Mouse (Mus musculus): ENCODE data around the gene Wars. TPM values are rescaled to one million over a fixed set of nuclear protein-coding genes. Genes with fewer than 3 reads are reported as not detected.
A peak's percentile ranks its signal among the peaks of the same experiment; 100 is the strongest.

Gene Wars
- polyA plus RNA-seq, 1 experiment from 2014 or later, result 94.2 TPM

DNA sequence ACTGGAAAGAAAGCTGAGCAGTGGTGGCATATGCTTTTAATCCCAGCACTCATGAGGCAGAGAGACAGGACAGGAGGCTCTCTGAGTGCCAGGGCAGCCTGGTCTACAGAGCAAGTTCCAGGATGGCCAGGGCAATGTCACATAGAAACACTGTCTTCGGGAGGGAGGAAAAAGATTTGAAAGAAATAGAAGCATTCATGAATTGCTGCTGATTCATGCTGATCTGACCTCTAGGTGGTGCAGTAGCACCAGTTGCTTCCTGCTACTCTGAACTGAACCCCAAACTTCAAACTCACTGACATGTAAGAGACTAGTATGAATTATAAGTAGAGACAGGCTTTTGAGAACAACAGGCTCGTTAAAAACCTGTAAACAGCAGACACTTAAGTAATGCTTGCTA is 82.8 kb downstream of the Wars start:
- Histone ChIP-seq H3K4me1 (ENCODE audit: control insufficient read depth, insufficient read depth, low read length) (no peaks in the 10 kb centered on the region), H3K9ac (replicated peaks; ENCODE audit: low read depth, low read length) (no peak overlapping the region), H3K9me3 (ENCODE audit: control insufficient read depth, low read depth, low read length) (no peaks in the 10 kb centered on the region), H3K27me3 (ENCODE audit: control insufficient read depth, insufficient read depth, low read length) (no peaks in the 10 kb centered on the region), H3K4me2 (replicated peaks; ENCODE audit: low read depth, low read length) (no peak overlapping the region), H3K4me3 (ENCODE audit: low read depth, low read length) (no peak overlapping the region), H3K27ac (ENCODE audit: low read length) (no peak overlapping the region), H3K36me3 (ENCODE audit: control insufficient read depth, insufficient read depth, low read length) (peaks cover 29% of the 10 kb centered on the region; the same call in 1 of the 2 replicates)
- ATAC-seq (ENCODE audit: insufficient number of reproducible peaks, insufficient read depth, low FRiP score, low read depth), result no peak
- 43% methylated on average over 2 of the region's 2 CpGs for WGBS

DNA sequence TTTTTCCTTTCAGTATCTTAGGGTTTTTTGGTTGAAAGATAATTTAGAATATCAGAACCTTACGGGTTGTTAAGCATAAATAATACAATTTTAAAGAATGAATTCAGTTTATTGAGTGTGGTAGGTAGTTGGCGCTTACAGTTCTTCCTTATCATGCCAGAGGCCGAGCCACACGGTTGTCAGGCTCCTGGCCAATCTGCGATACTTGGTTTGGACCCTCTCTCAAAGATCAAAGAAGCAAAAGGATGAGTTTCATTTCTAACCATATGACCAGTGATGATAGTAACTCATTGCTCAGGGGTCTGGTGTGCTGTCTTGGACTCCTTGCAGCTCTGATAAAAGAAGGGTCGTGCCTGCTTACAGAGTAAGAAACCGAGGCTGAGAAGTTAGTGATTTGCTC is 83.7 kb downstream of the Wars start:
- no peak for ATAC-seq (ENCODE audit: insufficient number of reproducible peaks, insufficient read depth, low FRiP score, low read depth)
- no peaks in the 10 kb centered on the region for H3K4me1 ChIP-seq (ENCODE audit: control insufficient read depth, insufficient read depth, low read length)
- no peaks in the 10 kb centered on the region for H3K27me3 ChIP-seq (ENCODE audit: control insufficient read depth, insufficient read depth, low read length)
- 83% methylated on average over 7 of the region's 7 CpGs for WGBS
- no peaks in the 10 kb centered on the region for H3K9me3 ChIP-seq (ENCODE audit: control insufficient read depth, low read depth, low read length)
- H3K9ac ChIP-seq (replicated peaks; ENCODE audit: low read depth, low read length), result no peak overlapping the region
- H3K4me3 ChIP-seq (ENCODE audit: low read depth, low read length), result no peak overlapping the region
- peaks cover 27% of the 10 kb centered on the region; the same call in 1 of the 2 replicates for H3K36me3 ChIP-seq (ENCODE audit: control insufficient read depth, insufficient read depth, low read length)
- no peak overlapping the region for H3K4me2 ChIP-seq (replicated peaks; ENCODE audit: low read depth, low read length)
- H3K27ac ChIP-seq (ENCODE audit: low read length), result no peak overlapping the region

MicroRNA genes within 50 kb of the gene (microRNA counts, 519-probe panel; counts per million panel counts)
- microRNA mmu-miR-345-3p (not detected), microRNA mmu-miR-345-5p (3,008 counts per million, percentile 53 among the panel's probes with 10 or more counts)

Small RNAs within 50 kb of the gene (microRNA-seq; reads per million reads assigned to microRNA genes)
- 142 reads per million, percentile 52 among the genes with 10 or more reads in this experiment for gene Mir345

Other genes starting within 250 kb of the Wars start
- 17.3 and 17.9 TPM in 2 replicates for gene Degs2, start 191.9 kb downstream of the Wars start, polyA plus RNA-seq (2014; fragmentation: Nextera tagmentation; extraction: Ambion mirVana)
- 20.9 and 22.4 TPM in 2 replicates for gene Yy1, start 101.2 kb downstream of the Wars start, polyA plus RNA-seq (2014; fragmentation: Nextera tagmentation; extraction: Ambion mirVana)
- gene Slc25a29, start 58.3 kb downstream of the Wars start, polyA plus RNA-seq (2014; fragmentation: Nextera tagmentation; extraction: Ambion mirVana), result 8.4 and 9.3 TPM in 2 replicates
- 11.0 and 11.5 TPM in 2 replicates for gene Slc25a47, start 58.1 kb downstream of the Wars start, polyA plus RNA-seq (2014; fragmentation: Nextera tagmentation; extraction: Ambion mirVana)
- gene Wdr25, start 543 bp downstream of the Wars start, polyA plus RNA-seq (2014; fragmentation: Nextera tagmentation; extraction: Ambion mirVana), result 6.8 and 6.9 TPM in 2 replicates
- gene Begain, start 174.0 kb upstream of the Wars start, polyA plus RNA-seq (2014; fragmentation: Nextera tagmentation; extraction: Ambion mirVana), result 20.1 and 23.4 TPM in 2 replicates

Data from stomach, embryonic 14.5 days (tissue).